Mouse (Mus musculus) heart, adult 9 months (tissue): Measurements from ENCODE around the gene Syne4.

Source experiments
- DNase-seq, 2 experiments: peaks; one replicate each; pipeline ENCODE4 v3.0.0; 2022; ENCODE audit warnings: low spot score in 2 of 2

Gene Syne4

GRCm38 (mm10) chr7:30328379-30328778 lies 13.8 kb downstream of the Syne4 start:
- DNase-seq: no peak

- DNase-seq: peak; percentile 64 to 71
These were observed 17.3 kb downstream of the Syne4 start for GRCm38 (mm10) chr7:30331887-30332286.

GRCm38 (mm10) chr7:30332622-30333259 lies 18.1 kb downstream of the Syne4 start:
- DNase-seq: no peak

- peak; percentile 43 to 60 for DNase-seq
These were observed 18.8 kb downstream of the Syne4 start for GRCm38 (mm10) chr7:30333436-30333835.

GRCm38 (mm10) chr7:30334563-30334962 lies 20.0 kb downstream of the Syne4 start:
- DNase-seq: no peak

GRCm38 (mm10) chr7:30335688-30336087 lies 21.1 kb downstream of the Syne4 start:
- no peak for DNase-seq

- DNase-seq: peak; percentile 29 to 69
These were observed 21.8 kb downstream of the Syne4 start for GRCm38 (mm10) chr7:30336384-30336783.

- no peak for DNase-seq
These were observed 25.0 kb downstream of the Syne4 start for GRCm38 (mm10) chr7:30339432-30340109.

- no peak for DNase-seq
These were observed 32.2 kb downstream of the Syne4 start for GRCm38 (mm10) chr7:30346635-30347379.

GRCm38 (mm10) chr7:30347828-30348227 lies 33.2 kb downstream of the Syne4 start:
- DNase-seq: peak in 1 of 2 experiments; percentile 21

- peak; percentile 36 to 48 for DNase-seq
These were observed 38.7 kb downstream of the Syne4 start for GRCm38 (mm10) chr7:30353279-30353822.

- DNase-seq: no peak
These were observed 39.5 kb downstream of the Syne4 start for GRCm38 (mm10) chr7:30354059-30354458.

- no peak for DNase-seq
These were observed 44.0 kb downstream of the Syne4 start for GRCm38 (mm10) chr7:30358378-30359186.

- no peak for DNase-seq
These were observed 44.8 kb downstream of the Syne4 start for GRCm38 (mm10) chr7:30359276-30359865.

- DNase-seq: no peak
These were observed 45.4 kb downstream of the Syne4 start for GRCm38 (mm10) chr7:30360028-30360427.

GRCm38 (mm10) chr7:30362652-30363343 lies 48.2 kb downstream of the Syne4 start, which contains the start of gene Lrfn3:
TSS of gene Lrfn3 (minus strand) at chr7:30362772.
- DNase-seq: peak; percentile 11 to 20

GRCm38 (mm10) chr7:30363344-30363738 lies 48.7 kb downstream of the Syne4 start:
- DNase-seq: no peak

GRCm38 (mm10) chr7:30367466-30367865 lies 52.9 kb downstream of the Syne4 start:
- no peak for DNase-seq
